Mouse (Mus musculus) erythroblast, embryonic 14.5 days (primary cell): ENCODE results near the gene Ipo5.

Experiments
- GATA1 ChIP-seq: IDR thresholded peaks from 2 replicates; pipeline ENCODE4 v1.6.1; 2012; ENCODE audit warnings: low read length, inconsistent platforms, mixed read lengths
- TAL1 ChIP-seq: IDR thresholded peaks from 3 replicates; pipeline ENCODE4 v1.6.1; 2012; ENCODE audit warnings: low read length, inconsistent platforms, mixed read lengths

- no peak for TF ChIP-seq GATA1
- TF ChIP-seq TAL1 = no peak
Observed at GRCm38 (mm10) chr14:120942803-120943202, 31.8 kb downstream of the Ipo5 start.
